Comparison of ENCODE assay signal across 8 mouse cellular contexts in genomic region chr4:49632139-49632481, GRCm38 (mm10). TPM values are rescaled to one million over a fixed set of nuclear protein-coding genes. Genes with fewer than 3 reads are reported as not detected.
DNase-seq lines count a peak whose midpoint lies in the region; ATAC-seq and TF ChIP-seq lines count a peak whose summit lies in the region.

No protein-coding gene starts in this region.

- no peak for TF ChIP-seq EP300 in heart, postnatal 0 days (IDR thresholded peaks at IDR 0.05; ENCODE audit: low read depth)

- H3K27ac ChIP-seq in heart, postnatal 0 days (ENCODE audit: low read depth): peak overlapping the region; percentile 83
- peak overlapping the region; percentile 67; the same call in 1 of the 2 replicates for H3K27ac ChIP-seq in hindbrain, embryonic 11.5 days (ENCODE audit: low read depth, low read length)
- peak overlapping the region; percentile 78 for H3K27ac ChIP-seq in midbrain, embryonic 12.5 days (replicated peaks)

- peak overlapping the region; percentile 88 for H3K4me2 ChIP-seq in heart, postnatal 0 days (ENCODE audit: low read depth, low read length)
- peak overlapping the region; percentile 51 for H3K4me2 ChIP-seq in hindbrain, embryonic 11.5 days (replicated peaks; ENCODE audit: low read depth, low read length)
- H3K4me2 ChIP-seq in midbrain, embryonic 12.5 days (replicated peaks): peak overlapping the region; percentile 80

- TF ChIP-seq CTCF in heart, postnatal 0 days (IDR thresholded peaks at IDR 0.05; ENCODE audit: low read depth): no peak
- no peak for TF ChIP-seq CTCF in Patski (IDR thresholded peaks at IDR 0.05)

- no peaks in the 10 kb centered on the region for H3K27me3 ChIP-seq in heart, postnatal 0 days (ENCODE audit: control insufficient read depth, insufficient read depth, low read length)
- no peaks in the 10 kb centered on the region for H3K27me3 ChIP-seq in Patski
- no peaks in the 10 kb centered on the region for H3K27me3 ChIP-seq in hindbrain, embryonic 11.5 days (ENCODE audit: control insufficient read depth, insufficient read depth, low read length)
- H3K27me3 ChIP-seq in midbrain, embryonic 12.5 days: no peaks in the 10 kb centered on the region

- DNase-seq in heart, postnatal 0 days (ENCODE audit: low spot score): no peak
- DNase-seq in heart, postnatal 10 days: no peak
- DNase-seq in Patski (ENCODE audit: low read depth, low spot score): no peak
- DNase-seq in hindbrain, embryonic 11.5 days (ENCODE audit: low spot score): no peak
- no peak for DNase-seq in left cerebral cortex, adult 8-10 months (ENCODE audit: low spot score in 2 of 2)
- DNase-seq in right cerebral cortex, adult 18-20 months: no peak

- under 1% methylated on average over 30 of the region's 30 CpGs for WGBS in heart, postnatal 0 days
- under 1% methylated on average over 30 of the region's 30 CpGs for WGBS in hindbrain, embryonic 11.5 days
- WGBS in midbrain, embryonic 12.5 days: under 1% methylated on average over 30 of the region's 30 CpGs

- POLR2A ChIA-PET in Patski (lab: Charles Lee): no interaction called here

- no peaks in the 10 kb centered on the region for H3K4me1 ChIP-seq in heart, postnatal 0 days (ENCODE audit: control insufficient read depth, insufficient read depth)
- no peaks in the 10 kb centered on the region for H3K4me1 ChIP-seq in hindbrain, embryonic 11.5 days (replicated peaks; ENCODE audit: control insufficient read depth, insufficient read depth, low read length)
- H3K4me1 ChIP-seq in midbrain, embryonic 12.5 days: peaks cover 4% of the 10 kb centered on the region

- H3K4me3 ChIP-seq in heart, postnatal 0 days (ENCODE audit: low read depth, low read length): peak overlapping the region; percentile 72
- peak overlapping the region; percentile 80 for H3K4me3 ChIP-seq in hindbrain, embryonic 11.5 days (ENCODE audit: low read depth, low read length)
- peak overlapping the region; percentile 60 for H3K4me3 ChIP-seq in midbrain, embryonic 12.5 days

- intact Hi-C loops in heart, postnatal 10 days (cut with DNase I): loop anchor here (5.0 kb wide), 1 partner anchor 110 kb away; the partner anchor contains the start of genes Mrpl50 and Zfp189

- peak overlapping the region; percentile 78 for H3K9ac ChIP-seq in heart, postnatal 0 days (replicated peaks; ENCODE audit: low read depth, low read length)
- H3K9ac ChIP-seq in hindbrain, embryonic 11.5 days (ENCODE audit: low read depth, low read length): peak overlapping the region; percentile 83
- H3K9ac ChIP-seq in midbrain, embryonic 12.5 days (replicated peaks): peak overlapping the region; percentile 82

- in situ Hi-C loops in Patski (cut with MboI; ENCODE audit: low pct_unique_long_range_greater_than_20kb): loop anchor here (25.0 kb wide), 1 partner anchor 1170 kb away; the partner anchor contains the start of gene Tex10

- H3K9me3 ChIP-seq in heart, postnatal 0 days (replicated peaks; ENCODE audit: control insufficient read depth, low read length): no peaks in the 10 kb centered on the region
- no peaks in the 10 kb centered on the region for H3K9me3 ChIP-seq in hindbrain, embryonic 11.5 days (ENCODE audit: control insufficient read depth, low read length)
- no peaks in the 10 kb centered on the region for H3K9me3 ChIP-seq in midbrain, embryonic 12.5 days

- peak; percentile 66 for ATAC-seq in heart, postnatal 0 days (ENCODE audit: insufficient read depth, low read depth)
- peak; percentile 65 for ATAC-seq in Patski
- peak; percentile 84; the same call in 1 of the 2 replicates for ATAC-seq in hindbrain, embryonic 11.5 days (ENCODE audit: low FRiP score)
- peak; percentile 82; the same call in 1 of the 2 replicates for ATAC-seq in midbrain, embryonic 12.5 days (ENCODE audit: low FRiP score, low read depth)
- no peak for ATAC-seq in megakaryocyte progenitor cell, adult 5-6 weeks (replicated peaks; ENCODE audit: poor library complexity)

- CTCF ChIA-PET in Patski (lab: Charles Lee): interaction anchor here (1.4 kb wide), 1 partner anchor 65 kb away, joined by 3 read pairs; no protein-coding TSS in a partner anchor

- peaks cover 36% of the 10 kb centered on the region for H3K36me3 ChIP-seq in heart, postnatal 0 days (replicated peaks; ENCODE audit: control insufficient read depth, insufficient read depth, low read length)
- no peaks in the 10 kb centered on the region for H3K36me3 ChIP-seq in hindbrain, embryonic 11.5 days (ENCODE audit: control insufficient read depth, insufficient read depth, low read length)
- H3K36me3 ChIP-seq in midbrain, embryonic 12.5 days: peaks cover 30% of the 10 kb centered on the region

RNA-seq across cellular contexts. Expression of gene Rnf20, which starts 0.3 kb away (rescaled TPM):
- 10.7 and 26.5 TPM in 2 replicates for total RNA-seq in heart, postnatal 0 days (2014; rRNA removed; ENCODE audit: low replicate concordance)
- polyA plus RNA-seq in heart, postnatal 0 days (2015; fragmentation: Nextera tagmentation; extraction: Ambion mirVana): 18.8 and 19.6 TPM in 2 replicates
- 10 to 100 TPM; 36.9 TPM for total RNA-seq in heart, postnatal 10 days (2021)
- polyA plus RNA-seq in Patski (2021): 30.5 TPM
- 78.1 and 78.5 TPM in 2 replicates for polyA plus RNA-seq in hindbrain, embryonic 11.5 days (2014; fragmentation: Nextera tagmentation; extraction: Ambion mirVana)
- polyA plus RNA-seq in midbrain, embryonic 12.5 days (2016; fragmentation: Nextera tagmentation; extraction: Ambion mirVana): 68.2 and 70.5 TPM in 2 replicates
- total RNA-seq in megakaryocyte progenitor cell, adult 5-6 weeks (2015): 39.5 and 42.9 TPM in 2 replicates
- 121 and 156 TPM in 2 replicates for total RNA-seq in megakaryocyte progenitor cell, adult 5-6 weeks (2017)
- 10 to 100 TPM; 63.9 to 70.8 (median 66.1) TPM for total RNA-seq in left cerebral cortex, adult 8-10 months (2022)

RNA-seq across cellular contexts. Expression of gene Tmem246, which starts 34.4 kb away (rescaled TPM):
- total RNA-seq in heart, postnatal 0 days (2014; rRNA removed; ENCODE audit: low replicate concordance): 56.4 and 110 TPM in 2 replicates
- polyA plus RNA-seq in heart, postnatal 0 days (2015; fragmentation: Nextera tagmentation; extraction: Ambion mirVana): 54.5 and 56.5 TPM in 2 replicates
- total RNA-seq in heart, postnatal 10 days (2021): 10 to 100 TPM; 42.0 to 47.4 TPM
- polyA plus RNA-seq in Patski (2021): not detected
- 21.9 and 24.9 TPM in 2 replicates for polyA plus RNA-seq in hindbrain, embryonic 11.5 days (2014; fragmentation: Nextera tagmentation; extraction: Ambion mirVana)
- polyA plus RNA-seq in midbrain, embryonic 12.5 days (2016; fragmentation: Nextera tagmentation; extraction: Ambion mirVana): 27.0 and 28.7 TPM in 2 replicates
- total RNA-seq in megakaryocyte progenitor cell, adult 5-6 weeks (2015): 0.35 and 0.61 TPM in 2 replicates
- 0.08 and 0.20 TPM in 2 replicates for total RNA-seq in megakaryocyte progenitor cell, adult 5-6 weeks (2017)
- total RNA-seq in left cerebral cortex, adult 8-10 months (2022): 10 to 100 TPM; 70.3 to 77.8 (median 74.8) TPM

RNA-seq across cellular contexts. Expression of gene Ppp3r2, which starts 49.7 kb away (rescaled TPM):
- total RNA-seq in heart, postnatal 0 days (2014; rRNA removed; ENCODE audit: low replicate concordance): not detected in 2 replicates
- not detected in 2 replicates for polyA plus RNA-seq in heart, postnatal 0 days (2015; fragmentation: Nextera tagmentation; extraction: Ambion mirVana)
- not detected for total RNA-seq in heart, postnatal 10 days (2021)
- not detected for polyA plus RNA-seq in Patski (2021)
- not detected in 2 replicates for polyA plus RNA-seq in hindbrain, embryonic 11.5 days (2014; fragmentation: Nextera tagmentation; extraction: Ambion mirVana)
- polyA plus RNA-seq in midbrain, embryonic 12.5 days (2016; fragmentation: Nextera tagmentation; extraction: Ambion mirVana): 0.05 and 0.21 TPM in 2 replicates
- total RNA-seq in megakaryocyte progenitor cell, adult 5-6 weeks (2015): not detected in 2 replicates
- total RNA-seq in megakaryocyte progenitor cell, adult 5-6 weeks (2017): not detected in 2 replicates
- total RNA-seq in left cerebral cortex, adult 8-10 months (2022): under 1 TPM; 0.34 to 0.94 (median 0.59) TPM

Comparison
In these comparisons a context has a peak if more than half of its experiments do, and no peak if none do; other contexts are left out.
1. RNA of gene Tmem246, which starts 34.4 kb away (total RNA-seq): 70.3 to 77.8 TPM in left cerebral cortex, adult 8-10 months, 56.4 to 110 TPM in heart, postnatal 0 days and 42.0 to 47.4 TPM in heart, postnatal 10 days; 0.08 to 0.61 TPM in megakaryocyte progenitor cell, adult 5-6 weeks; every median in the first group is over 10 times any median in the second.
2. Peak in every context shown above with its lines, with median percentiles within 50 percentile points of each other: H3K27ac ChIP-seq, H3K4me2 ChIP-seq, H3K4me3 ChIP-seq and H3K9ac ChIP-seq.